Mouse (Mus musculus) stomach, embryonic 14.5 days (tissue): ENCODE measurements around the gene Pdx1. TPM values are rescaled to one million over a fixed set of nuclear protein-coding genes. Genes with fewer than 3 reads are reported as not detected.

Source experiments
- ATAC-seq: fragments of 200-750 bp; cut with Nextera tagmentation; 2 replicates; pipeline ENCODE4 v1.8.0; 2017; ENCODE audit warnings: low read depth, moderate TSS enrichment; ENCODE audit not compliant: insufficient number of reproducible peaks, insufficient read depth, low FRiP score
- H3K27ac ChIP-seq: fragments of 300-500 bp; sonication (generic); 2 replicates; pipeline ENCODE4 v1.5.1; 2014; ENCODE audit warnings: mild to moderate bottlenecking, low read length, moderate library complexity, mixed read lengths
- H3K27me3 ChIP-seq: fragments of 300-500 bp; sonication (generic); 2 replicates; pipeline ENCODE4 v1.6.1; 2014; ENCODE audit warnings: low read length, control low read depth, mixed read lengths; ENCODE audit not compliant: control insufficient read depth, insufficient read depth
- H3K36me3 ChIP-seq: fragments of 300-500 bp; sonication (generic); 2 replicates; pipeline ENCODE4 v1.6.1; 2014; ENCODE audit warnings: mild to moderate bottlenecking, control low read depth, low read length, moderate library complexity, mixed read lengths; ENCODE audit not compliant: control insufficient read depth, insufficient read depth
- H3K4me1 ChIP-seq: fragments of 300-500 bp; sonication (generic); 2 replicates; pipeline ENCODE4 v1.6.1; 2014; ENCODE audit warnings: low read length, control low read depth, mixed read lengths; ENCODE audit not compliant: control insufficient read depth, insufficient read depth
- H3K4me2 ChIP-seq: fragments of 300-500 bp; sonication (generic); replicated peaks from 2 replicates; pipeline ENCODE4 v1.6.1; 2014; ENCODE audit warnings: low read depth, low read length, control low read depth
- H3K4me3 ChIP-seq: fragments of 300-500 bp; sonication (generic); 2 replicates; pipeline ENCODE4 v1.5.1; 2014; ENCODE audit warnings: low read depth, low read length, control low read depth
- H3K9ac ChIP-seq: fragments of 300-500 bp; sonication (generic); replicated peaks from 2 replicates; pipeline ENCODE4 v1.6.1; 2014; ENCODE audit warnings: low read depth, mild to moderate bottlenecking, control low read depth, low read length, moderate library complexity, mixed read lengths
- H3K9me3 ChIP-seq: fragments of 300-500 bp; sonication (generic); 2 replicates; pipeline ENCODE4 v1.6.1; 2016; ENCODE audit warnings: low read depth, low read length, control low read depth; ENCODE audit not compliant: control insufficient read depth
- WGBS: fragments of 180-500 bp; shearing (Covaris S2); extraction: QIAGEN DNeasy Blood & Tissue Kit; methylation state at CpG from one replicate; pipeline ENCODE4 v1.1.7; 2014; 5-methylcytosine and 5-hydroxymethylcytosine counted together
- polyA plus RNA-seq: library from polyadenylated mRNA; unstranded; fragments of >200 nt; fragmentation: Nextera tagmentation; extraction: Ambion mirVana; gene quantifications from 2 replicates; pipeline ENCODE4 v1.2.1, GENCODE M21; 2014

The Pdx1 gene
- polyA plus RNA-seq: 3.4 and 5.2 TPM in 2 replicates

GRCm38 (mm10) chr5:147269926-147270672 is at the start of gene Pdx1:
TSS of gene Pdx1 (plus strand) at chr5:147269959.
- peak; percentile 79 for ATAC-seq
- H3K4me2 ChIP-seq: peak within 1 kb of the TSS; percentile 16

GRCm38 (mm10) chr5:147227354-147228112 is 42.2 kb upstream of the Pdx1 start:
- Histone ChIP-seq H3K36me3 (no peaks in the 10 kb centered on the region), H3K4me2 (peak overlapping the region; percentile 19; the same call in 1 of the 2 replicates), H3K9me3 (no peaks in the 10 kb centered on the region), H3K27me3 (peaks cover 46% of the 10 kb centered on the region), H3K27ac (no peak overlapping the region), H3K9ac (no peak overlapping the region), H3K4me1 (no peaks in the 10 kb centered on the region), H3K4me3 (no peak overlapping the region)
- WGBS: 11% methylated on average over 25 of the region's 25 CpGs
- peak; percentile 68; the same call in 1 of the 2 replicates for ATAC-seq

More at GRCm38 (mm10) chr5:147269926-147270672, at the start of gene Pdx1:
- under 1% methylated on average over 44 of the region's 44 CpGs for WGBS
- 0 out of 2 replicates have a peak within 1 kb of the TSS, but pooled peaks have one; percentile 30 for H3K9ac ChIP-seq
- peaks cover 68% of the 10 kb centered on the region for H3K27me3 ChIP-seq
- no peaks in the 10 kb centered on the region for H3K36me3 ChIP-seq
- H3K27ac ChIP-seq: peak within 1 kb of the TSS; percentile 39; the same call in 1 of the 2 replicates
- H3K4me1 ChIP-seq: no peaks in the 10 kb centered on the region
- H3K4me3 ChIP-seq: peak within 1 kb of the TSS; percentile 31
- no peaks in the 10 kb centered on the region for H3K9me3 ChIP-seq

- H3K27me3 ChIP-seq: no peaks in the 10 kb centered on the region
- 40% methylated on average over 21 of the region's 21 CpGs for WGBS
- H3K4me1 ChIP-seq: no peaks in the 10 kb centered on the region
- H3K27ac ChIP-seq: no peak overlapping the region
- H3K9ac ChIP-seq: no peak overlapping the region
- no peaks in the 10 kb centered on the region for H3K36me3 ChIP-seq
- no peak overlapping the region for H3K4me3 ChIP-seq
- H3K4me2 ChIP-seq: no peak overlapping the region
- ATAC-seq: no peak
- no peaks in the 10 kb centered on the region for H3K9me3 ChIP-seq
Measured at GRCm38 (mm10) chr5:147235406-147236309, 34.1 kb upstream of the Pdx1 start.

GRCm38 (mm10) chr5:147243908-147244307 is 25.9 kb upstream of the Pdx1 start:
- H3K4me3 ChIP-seq: no peak overlapping the region
- no peak overlapping the region for H3K4me2 ChIP-seq
- 82% methylated on average over 7 of the region's 7 CpGs for WGBS
- no peaks in the 10 kb centered on the region for H3K36me3 ChIP-seq
- H3K4me1 ChIP-seq: no peaks in the 10 kb centered on the region
- no peak overlapping the region for H3K27ac ChIP-seq
- ATAC-seq: no peak
- H3K9ac ChIP-seq: no peak overlapping the region
- H3K27me3 ChIP-seq: no peaks in the 10 kb centered on the region
- H3K9me3 ChIP-seq: no peaks in the 10 kb centered on the region

GRCm38 (mm10) chr5:147260189-147260588 is 9.6 kb upstream of the Pdx1 start:
- H3K9me3 ChIP-seq: no peaks in the 10 kb centered on the region
- no peaks in the 10 kb centered on the region for H3K36me3 ChIP-seq
- no peak for ATAC-seq
- H3K4me1 ChIP-seq: no peaks in the 10 kb centered on the region
- 0 out of 2 replicates have a peak, but pooled peaks cover 4% of the 10 kb centered on the region for H3K27me3 ChIP-seq
- H3K9ac ChIP-seq: no peak overlapping the region
- no peak overlapping the region for H3K4me2 ChIP-seq
- H3K27ac ChIP-seq: no peak overlapping the region
- H3K4me3 ChIP-seq: no peak overlapping the region
- WGBS: 87% methylated on average over 1 of the region's 1 CpGs

- Histone ChIP-seq H3K9ac (no peak overlapping the region), H3K9me3 (no peaks in the 10 kb centered on the region), H3K27me3 (peaks cover 8% of the 10 kb centered on the region; the same call in 1 of the 2 replicates), H3K4me3 (no peak overlapping the region), H3K36me3 (no peaks in the 10 kb centered on the region), H3K27ac (no peak overlapping the region), H3K4me1 (no peaks in the 10 kb centered on the region), H3K4me2 (no peak overlapping the region)
- 69% methylated on average over 4 of the region's 4 CpGs for WGBS
- no peak for ATAC-seq
Measured at GRCm38 (mm10) chr5:147260778-147261177, 9.0 kb upstream of the Pdx1 start.

GRCm38 (mm10) chr5:147261899-147262541 is 7.7 kb upstream of the Pdx1 start:
- no peaks in the 10 kb centered on the region for H3K9me3 ChIP-seq
- 0 out of 2 replicates have a peak, but pooled peaks have one; percentile 53 for ATAC-seq

More at GRCm38 (mm10) chr5:147261899-147262541, 7.7 kb upstream of the Pdx1 start:
- Histone ChIP-seq H3K9ac (no peak overlapping the region), H3K4me3 (no peak overlapping the region), H3K27me3 (peaks cover 18% of the 10 kb centered on the region), H3K4me1 (no peaks in the 10 kb centered on the region), H3K4me2 (no peak overlapping the region), H3K27ac (no peak overlapping the region), H3K36me3 (no peaks in the 10 kb centered on the region)
- WGBS: 28% methylated on average over 11 of the region's 11 CpGs
